In genomic region chr9:55136576-55136975, GRCm38 (mm10) we compare ENCODE assay signal across 13 mouse cellular contexts. TPM values are rescaled to one million over a fixed set of nuclear protein-coding genes. Genes with fewer than 3 reads are reported as not detected.
DNase-seq lines count a peak whose midpoint lies in the region; ATAC-seq and TF ChIP-seq lines count a peak whose summit lies in the region.
"Had no signal": no experiment of that assay in that cellular context is flagged by ENCODE, and none has a peak within 500 bp of the region (broad histone marks: within the 10 kb centered on the region; RNA-seq: fewer than 3 reads in every experiment).

No protein-coding gene starts in this region.

- TF ChIP-seq CTCF in lung, adult 2 months (IDR thresholded peaks at IDR 0.05; ENCODE audit: insufficient read depth, low read length), result no peak

- H3ac ChIP-seq in myocyte (ENCODE audit: control insufficient read depth, insufficient read length), result no peak overlapping the region

- WGBS in lung, adult 2 months, result 33% methylated on average over 5 of the region's 5 CpGs
- WGBS in heart, embryonic 13.5 days, result 15% methylated on average over 5 of the region's 5 CpGs

- H3K27ac ChIP-seq in heart, embryonic 13.5 days (replicated peaks), result peak overlapping the region; percentile 50
- H3K27ac ChIP-seq: forebrain, embryonic 10.5 days; neural tube, embryonic 13.5 days had no signal

- H3K4me3 ChIP-seq in lung, adult 2 months (replicated peaks; ENCODE audit: extremely low read depth, low read depth, low read length), result no peak overlapping the region
- no peak overlapping the region for H3K4me3 ChIP-seq in heart, embryonic 13.5 days
- H3K4me3 ChIP-seq in myocyte, result no peak overlapping the region
- H3K4me3 ChIP-seq: forebrain, embryonic 10.5 days; neural tube, embryonic 13.5 days had no signal

- ATAC-seq in heart, embryonic 13.5 days (ENCODE audit: extremely low read depth, insufficient number of reproducible peaks, low FRiP score, low TSS enrichment), result no peak
- ATAC-seq: Patski had no signal

- 0 out of 2 replicates have a peak overlapping the region, but pooled peaks have one; percentile 14 for H3K9ac ChIP-seq in heart, embryonic 13.5 days
- H3K9ac ChIP-seq: neural tube, embryonic 13.5 days had no signal

- H3K27me3 ChIP-seq in heart, embryonic 13.5 days (replicated peaks), result no peaks in the 10 kb centered on the region
- no peaks in the 10 kb centered on the region for H3K27me3 ChIP-seq in myocyte (ENCODE audit: control insufficient read depth, insufficient read depth, insufficient read length)
- H3K27me3 ChIP-seq: neural tube, embryonic 13.5 days; Patski had no signal

- no peaks in the 10 kb centered on the region for H3K36me3 ChIP-seq in heart, embryonic 13.5 days
- H3K36me3 ChIP-seq in myocyte (ENCODE audit: control insufficient read depth, insufficient read depth), result no peaks in the 10 kb centered on the region
- H3K36me3 ChIP-seq: forebrain, embryonic 10.5 days; neural tube, embryonic 13.5 days had no signal

- DNase-seq in adrenal gland, postnatal 14 days, result peak; percentile 51
- DNase-seq in adrenal gland, adult 2 months, result no peak
- peak; percentile 31 to 34 for DNase-seq in lung, adult 18-20 months
- no peak for DNase-seq in lung, adult 2 months
- DNase-seq in MN1 (ENCODE audit: low spot score), result no peak
- DNase-seq in cerebellum, postnatal 25 days, result no peak
- DNase-seq: kidney, adult 11 months; thymus, adult 2 months had no signal

- H3K4me1 ChIP-seq in lung, adult 2 months (ENCODE audit: control insufficient read depth, insufficient read depth, low read length), result no peaks in the 10 kb centered on the region
- H3K4me1 ChIP-seq in heart, embryonic 13.5 days, result peaks cover 19% of the 10 kb centered on the region
- H3K4me1 ChIP-seq: forebrain, embryonic 10.5 days; neural tube, embryonic 13.5 days had no signal

- TF ChIP-seq POLR2A in lung, adult 2 months (IDR thresholded peaks at IDR 0.05; ENCODE audit: borderline replicate concordance, extremely low read depth, low read depth, low read length), result no peak
- no peak for TF ChIP-seq POLR2A in myocyte (IDR thresholded peaks at IDR 0.05; ENCODE audit: insufficient read length, low read depth)

- H3K9me3 ChIP-seq in heart, embryonic 13.5 days, result no peaks in the 10 kb centered on the region
- H3K9me3 ChIP-seq: forebrain, embryonic 10.5 days; neural tube, embryonic 13.5 days had no signal

- H3K79me2 ChIP-seq in myocyte (ENCODE audit: control insufficient read depth, insufficient read depth), result no peaks in the 10 kb centered on the region

- H3K4me2 ChIP-seq in heart, embryonic 13.5 days, result peak overlapping the region; percentile 27
- H3K4me2 ChIP-seq in myocyte (ENCODE audit: low read depth), result peak overlapping the region; percentile 28
- H3K4me2 ChIP-seq: neural tube, embryonic 13.5 days had no signal

TF ChIP-seq in myocyte, 11 proteins besides CTCF, POLR2A, EP300 and RAD21:
- TF ChIP-seq MYOG (IDR thresholded peaks at IDR 0.05; ENCODE audit: control insufficient read depth in 1 of 3, insufficient read depth in 1 of 3, insufficient read length in 2 of 3, low read depth in 2 of 3) (peak in 1 of 3 experiments; percentile 72), MYOD1 (IDR thresholded peaks at IDR 0.05; ENCODE audit: control insufficient read depth in 1 of 3, insufficient read length in 2 of 3, low read depth in 2 of 3) (peak in 2 of 3 experiments; percentile 6 to 50), REST (IDR thresholded peaks at IDR 0.05; ENCODE audit: insufficient read depth, insufficient read length) (no peak)

RNA-seq across cellular contexts. Expression of gene Ube2q2, which starts 12.1 kb away (rescaled TPM):
- 46.7 and 47.5 TPM in 2 replicates for total RNA-seq in adrenal gland, postnatal 14 days (2021)
- total RNA-seq in adrenal gland, adult 2 months (2021), result 10 to 100 TPM; 52.7 to 62.9 TPM
- 28.8 and 35.3 TPM in 2 replicates for polyA plus RNA-seq in adrenal gland, adult 2 months (2012; rRNA removed)
- polyA plus RNA-seq in lung, adult 2 months (2012; rRNA removed), result 9.9 and 11.7 TPM in 2 replicates
- polyA plus RNA-seq in heart, embryonic 13.5 days (2015; fragmentation: Nextera tagmentation; extraction: Ambion mirVana), result 26.2 and 27.7 TPM in 2 replicates
- polyA plus RNA-seq in myocyte (2012; fragmentation: generic; extraction: Trizol), result 8.9 TPM

Comparison
In these comparisons a context has a peak if more than half of its experiments do, and no peak if none do; other contexts are left out.
1. DNase-seq: peak in adrenal gland, postnatal 14 days (single experiment) and lung, adult 18-20 months (2 of 2); none in adrenal gland, adult 2 months (single experiment), lung, adult 2 months (single experiment), MN1 (single experiment) and cerebellum, postnatal 25 days (0 of 2).